Mouse (Mus musculus) heart, embryonic 15.5 days (tissue): Measurements from ENCODE around the gene Ikzf4. TPM values are rescaled to one million over a fixed set of nuclear protein-coding genes. Genes with fewer than 3 reads are reported as not detected.

Experiments
- ATAC-seq: fragments of 200-750 bp; cut with Nextera tagmentation; replicated peaks from 2 replicates; pipeline ENCODE4 v1.8.0; 2017; ENCODE audit warnings: low read depth, moderate TSS enrichment; ENCODE audit not compliant: insufficient number of reproducible peaks, insufficient read depth, low FRiP score
- H3K27ac ChIP-seq: fragments of 300-500 bp; sonication (generic); 2 replicates; pipeline ENCODE4 v1.5.1; 2015; ENCODE audit warnings: mild to moderate bottlenecking, inconsistent platforms
- H3K27me3 ChIP-seq: fragments of 300-500 bp; sonication (generic); 2 replicates; pipeline ENCODE4 v1.6.1; 2015; ENCODE audit warnings: inconsistent platforms
- H3K36me3 ChIP-seq: fragments of 300-500 bp; sonication (generic); 2 replicates; pipeline ENCODE4 v1.6.1; 2015; ENCODE audit warnings: mild to moderate bottlenecking, inconsistent platforms
- H3K4me1 ChIP-seq: fragments of 300-500 bp; sonication (generic); replicated peaks from 2 replicates; pipeline ENCODE4 v1.6.1; 2015; ENCODE audit warnings: inconsistent platforms
- H3K4me2 ChIP-seq: fragments of 300-500 bp; sonication (generic); 2 replicates; pipeline ENCODE4 v1.6.1; 2015; ENCODE audit warnings: inconsistent platforms, mild to moderate bottlenecking, moderate library complexity
- H3K4me3 ChIP-seq: fragments of 300-500 bp; sonication (generic); 2 replicates; pipeline ENCODE4 v1.5.1; 2015; ENCODE audit warnings: mild to moderate bottlenecking, inconsistent platforms
- H3K9ac ChIP-seq: fragments of 300-500 bp; sonication (generic); 2 replicates; pipeline ENCODE4 v1.6.1; 2015; ENCODE audit warnings: mild to moderate bottlenecking, inconsistent platforms
- H3K9me3 ChIP-seq: fragments of 300-500 bp; sonication (generic); replicated peaks from 2 replicates; pipeline ENCODE4 v1.6.1; 2016; ENCODE audit warnings: inconsistent platforms
- WGBS: fragments of 180-500 bp; shearing (Covaris S2); methylation state at CpG from one replicate; pipeline ENCODE4 v1.1.7; 2015; ENCODE audit warnings: mixed read lengths; 5-methylcytosine and 5-hydroxymethylcytosine counted together
- polyA plus RNA-seq: library from polyadenylated mRNA; unstranded; fragments of >200 nt; fragmentation: Nextera tagmentation; extraction: Ambion mirVana; gene quantifications from 2 replicates; pipeline ENCODE4 v1.2.1, GENCODE M21; 2015

Ikzf4 gene
- polyA plus RNA-seq, 1 experiment from 2014 or later = 1.4 TPM

DNA sequence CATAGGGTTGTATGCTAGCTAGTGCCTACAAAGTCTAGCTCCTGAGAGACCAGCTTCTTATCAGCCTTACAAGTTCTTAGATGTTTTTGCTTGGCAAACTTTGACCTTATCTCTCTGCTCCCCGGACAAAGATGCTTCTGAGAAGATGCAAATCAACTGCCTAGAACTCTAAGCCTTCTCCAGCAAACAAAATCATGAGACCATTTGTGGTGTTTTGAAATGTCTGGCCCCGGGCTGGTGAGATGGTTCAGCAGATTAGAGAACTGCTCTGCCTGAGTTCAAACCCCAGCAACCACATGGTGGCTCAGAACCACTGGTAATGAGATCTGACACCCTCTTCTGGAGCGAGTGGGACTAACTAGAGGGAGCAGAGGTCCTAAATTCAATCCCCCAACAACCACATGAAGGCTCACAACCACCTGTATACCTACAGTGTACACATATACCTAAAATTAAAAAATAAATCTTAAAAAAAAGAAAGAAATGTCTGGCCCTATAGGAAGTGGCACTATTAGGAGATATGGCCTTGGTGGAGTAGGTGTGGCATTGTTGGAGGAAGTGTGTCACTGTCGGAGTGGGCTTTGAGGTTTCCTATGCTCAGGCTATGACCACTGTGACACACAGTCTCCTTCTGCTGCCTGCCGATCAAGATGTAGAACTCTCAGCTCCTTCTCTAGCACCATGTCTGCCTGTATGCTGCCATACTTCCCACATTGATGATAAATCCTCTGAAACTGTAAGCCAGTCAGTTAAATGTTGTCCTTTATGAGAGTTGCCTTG is 17.8 kb upstream of the Ikzf4 start:
- Histone ChIP-seq H3K4me2 (no peak overlapping the region), H3K4me3 (no peak overlapping the region), H3K27ac (no peak overlapping the region), H3K9ac (no peak overlapping the region), H3K9me3 (no peaks in the 10 kb centered on the region), H3K36me3 (no peaks in the 10 kb centered on the region), H3K27me3 (no peaks in the 10 kb centered on the region), H3K4me1 (peaks cover 4% of the 10 kb centered on the region; the same call in 1 of the 2 replicates)
- no peak for ATAC-seq
- 51% methylated on average over 5 of the region's 5 CpGs for WGBS

DNA sequence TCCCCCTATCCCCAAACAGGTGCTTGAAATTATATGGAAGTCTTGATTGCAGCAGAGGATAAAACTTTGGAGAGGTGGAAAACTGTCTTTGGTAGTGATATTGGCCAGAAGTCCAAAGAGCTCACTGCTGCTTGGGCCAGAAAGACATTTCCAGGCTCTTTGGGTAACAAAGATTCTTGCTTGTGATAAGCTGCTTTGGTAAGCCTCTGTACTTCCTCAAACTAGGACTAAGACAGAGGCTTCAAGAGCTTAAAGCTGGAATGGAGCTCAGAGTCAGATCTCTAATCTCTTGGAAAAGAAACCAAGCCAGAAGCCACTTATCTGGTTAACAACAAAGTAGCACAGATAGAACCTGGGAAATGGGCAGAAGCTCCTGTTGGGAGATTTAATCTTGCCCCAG is 16.7 kb upstream of the Ikzf4 start:
- H3K27me3 ChIP-seq = no peaks in the 10 kb centered on the region
- no peaks in the 10 kb centered on the region for H3K36me3 ChIP-seq
- no peaks in the 10 kb centered on the region for H3K9me3 ChIP-seq
- H3K4me3 ChIP-seq = no peak overlapping the region
- ATAC-seq = no peak
- H3K27ac ChIP-seq = no peak overlapping the region
- H3K9ac ChIP-seq = no peak overlapping the region
- H3K4me2 ChIP-seq = no peak overlapping the region
- 0 out of 2 replicates have a peak, but pooled peaks cover 3% of the 10 kb centered on the region for H3K4me1 ChIP-seq

DNA sequence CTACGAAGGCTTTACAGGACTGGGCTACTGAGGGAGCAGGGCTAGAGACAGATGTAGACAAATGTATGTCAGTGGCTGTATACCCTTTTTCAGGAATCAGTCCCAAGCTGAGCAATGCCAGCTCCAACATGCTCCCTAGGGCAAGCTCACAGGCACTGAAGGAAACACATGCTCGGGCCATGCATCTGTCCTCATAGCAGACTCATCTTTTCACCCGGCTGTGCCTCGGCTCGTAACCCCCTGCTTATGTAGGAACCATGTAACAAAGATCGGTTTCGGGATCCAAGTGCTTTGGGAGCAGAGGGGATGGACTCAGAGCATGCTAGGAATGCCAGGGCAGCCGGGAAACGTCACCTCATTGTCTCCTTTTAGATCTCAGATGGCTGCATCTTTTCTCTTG is 13.7 kb upstream of the Ikzf4 start:
- Histone ChIP-seq H3K27ac (no peak overlapping the region), H3K9me3 (no peaks in the 10 kb centered on the region), H3K9ac (no peak overlapping the region), H3K4me1 (peaks cover 6% of the 10 kb centered on the region), H3K4me2 (no peak overlapping the region), H3K4me3 (no peak overlapping the region), H3K27me3 (no peaks in the 10 kb centered on the region), H3K36me3 (no peaks in the 10 kb centered on the region)
- WGBS = 40% methylated on average over 9 of the region's 9 CpGs
- no peak for ATAC-seq

DNA sequence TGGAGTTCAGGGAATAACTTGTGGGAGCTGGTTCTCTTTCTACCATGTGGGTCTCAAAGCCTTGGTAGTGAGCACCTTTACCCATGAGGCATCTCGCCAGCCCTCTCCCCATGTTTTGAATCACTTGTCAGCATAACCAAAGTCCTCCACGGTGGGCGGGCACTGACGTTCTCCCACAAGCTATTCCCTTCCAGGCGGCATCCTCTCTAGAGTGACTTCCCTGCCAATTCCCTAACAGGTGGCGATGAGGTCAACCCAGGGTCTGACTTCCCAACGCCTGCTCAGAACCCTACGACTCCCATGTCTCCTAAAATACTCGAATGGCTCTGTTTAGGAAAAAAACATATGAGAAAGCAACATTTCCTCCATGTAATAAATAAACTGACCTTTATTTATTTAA is 12.1 kb upstream of the Ikzf4 start:
- no peak for ATAC-seq

DNA sequence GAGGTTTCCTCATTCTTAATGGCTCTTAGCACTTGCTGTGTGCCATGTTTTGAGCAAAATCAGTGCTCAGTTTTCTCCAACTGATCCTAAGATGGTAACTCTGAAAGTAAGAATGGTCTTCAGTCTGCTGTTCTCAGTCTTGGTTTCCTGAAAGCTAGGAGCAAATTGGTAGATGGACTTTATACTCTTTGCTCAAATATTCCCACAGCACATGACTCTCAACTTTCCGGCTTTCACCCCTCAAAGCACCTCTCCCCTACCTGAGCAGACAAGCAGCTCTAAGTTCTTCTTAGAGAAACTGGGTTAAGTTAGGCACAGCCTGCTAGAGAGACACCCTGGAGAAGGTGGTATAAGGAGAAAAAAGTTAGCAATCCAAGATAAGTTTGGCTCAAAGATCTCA is 10.9 kb upstream of the Ikzf4 start:
- Histone ChIP-seq H3K4me2 (no peak overlapping the region), H3K27me3 (no peaks in the 10 kb centered on the region), H3K9me3 (no peaks in the 10 kb centered on the region), H3K36me3 (no peaks in the 10 kb centered on the region), H3K9ac (no peak overlapping the region), H3K27ac (no peak overlapping the region), H3K4me3 (no peak overlapping the region), H3K4me1 (peaks cover 6% of the 10 kb centered on the region)
- 79% methylated on average over 1 of the region's 1 CpGs for WGBS
- no peak for ATAC-seq

More for the DNA sequence above, 12.1 kb upstream of the Ikzf4 start:
- 54% methylated on average over 9 of the region's 9 CpGs for WGBS
- no peak overlapping the region for H3K4me2 ChIP-seq
- peaks cover 6% of the 10 kb centered on the region for H3K4me1 ChIP-seq
- no peaks in the 10 kb centered on the region for H3K9me3 ChIP-seq
- H3K36me3 ChIP-seq = no peaks in the 10 kb centered on the region
- H3K27ac ChIP-seq = no peak overlapping the region
- no peak overlapping the region for H3K4me3 ChIP-seq
- H3K27me3 ChIP-seq = no peaks in the 10 kb centered on the region
- H3K9ac ChIP-seq = no peak overlapping the region

DNA sequence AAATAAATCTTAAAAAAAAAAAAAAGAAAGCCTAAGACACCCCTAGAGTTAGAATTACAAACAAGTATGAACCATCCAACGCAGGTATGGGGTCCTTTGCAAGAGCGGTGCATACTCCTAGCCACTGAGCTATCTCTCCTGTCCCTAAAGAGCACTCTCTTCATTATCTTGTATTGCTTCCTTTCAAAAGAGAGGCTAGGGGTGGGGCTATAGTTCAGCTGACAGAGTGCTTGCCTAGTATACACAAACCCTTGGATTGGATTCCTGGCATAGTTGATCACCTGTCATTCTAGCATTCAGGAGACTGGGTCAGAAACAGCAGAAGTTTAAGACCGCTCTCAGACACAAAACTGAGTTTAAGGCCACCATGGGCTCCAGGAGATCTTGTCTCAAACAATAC is 9.5 kb upstream of the Ikzf4 start:
- peaks cover 6% of the 10 kb centered on the region for H3K4me1 ChIP-seq
- H3K4me3 ChIP-seq = no peak overlapping the region
- H3K9ac ChIP-seq = no peak overlapping the region
- no peak for ATAC-seq
- H3K27me3 ChIP-seq = no peaks in the 10 kb centered on the region
- H3K4me2 ChIP-seq = no peak overlapping the region
- no peaks in the 10 kb centered on the region for H3K9me3 ChIP-seq
- no peaks in the 10 kb centered on the region for H3K36me3 ChIP-seq
- 37% methylated on average over 3 of the region's 3 CpGs for WGBS
- no peak overlapping the region for H3K27ac ChIP-seq

DNA sequence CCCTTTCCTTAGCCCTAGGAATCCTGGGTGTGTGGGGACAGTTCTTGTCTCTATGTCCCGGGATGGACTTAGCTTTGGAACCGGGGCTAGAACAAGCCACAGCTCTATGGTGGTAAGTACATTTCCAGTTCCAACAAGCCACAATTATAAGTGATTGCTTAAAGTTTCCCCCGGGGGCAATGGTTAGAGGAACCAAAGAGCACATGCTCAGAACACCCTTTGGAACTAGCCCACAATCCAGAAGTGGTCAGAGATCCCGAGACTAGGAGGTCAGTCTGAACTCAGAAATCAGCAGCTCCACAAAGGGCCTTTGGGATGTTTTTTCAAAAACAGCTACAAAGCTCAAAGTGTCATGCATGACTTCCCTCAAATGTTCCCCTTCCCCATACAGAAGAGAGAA is 8.1 kb upstream of the Ikzf4 start:
- Histone ChIP-seq H3K27ac (no peak overlapping the region), H3K27me3 (no peaks in the 10 kb centered on the region), H3K9ac (no peak overlapping the region), H3K36me3 (no peaks in the 10 kb centered on the region), H3K4me3 (no peak overlapping the region), H3K9me3 (no peaks in the 10 kb centered on the region), H3K4me1 (peaks cover 3% of the 10 kb centered on the region), H3K4me2 (no peak overlapping the region)
- ATAC-seq = no peak
- WGBS = 70% methylated on average over 4 of the region's 4 CpGs

DNA sequence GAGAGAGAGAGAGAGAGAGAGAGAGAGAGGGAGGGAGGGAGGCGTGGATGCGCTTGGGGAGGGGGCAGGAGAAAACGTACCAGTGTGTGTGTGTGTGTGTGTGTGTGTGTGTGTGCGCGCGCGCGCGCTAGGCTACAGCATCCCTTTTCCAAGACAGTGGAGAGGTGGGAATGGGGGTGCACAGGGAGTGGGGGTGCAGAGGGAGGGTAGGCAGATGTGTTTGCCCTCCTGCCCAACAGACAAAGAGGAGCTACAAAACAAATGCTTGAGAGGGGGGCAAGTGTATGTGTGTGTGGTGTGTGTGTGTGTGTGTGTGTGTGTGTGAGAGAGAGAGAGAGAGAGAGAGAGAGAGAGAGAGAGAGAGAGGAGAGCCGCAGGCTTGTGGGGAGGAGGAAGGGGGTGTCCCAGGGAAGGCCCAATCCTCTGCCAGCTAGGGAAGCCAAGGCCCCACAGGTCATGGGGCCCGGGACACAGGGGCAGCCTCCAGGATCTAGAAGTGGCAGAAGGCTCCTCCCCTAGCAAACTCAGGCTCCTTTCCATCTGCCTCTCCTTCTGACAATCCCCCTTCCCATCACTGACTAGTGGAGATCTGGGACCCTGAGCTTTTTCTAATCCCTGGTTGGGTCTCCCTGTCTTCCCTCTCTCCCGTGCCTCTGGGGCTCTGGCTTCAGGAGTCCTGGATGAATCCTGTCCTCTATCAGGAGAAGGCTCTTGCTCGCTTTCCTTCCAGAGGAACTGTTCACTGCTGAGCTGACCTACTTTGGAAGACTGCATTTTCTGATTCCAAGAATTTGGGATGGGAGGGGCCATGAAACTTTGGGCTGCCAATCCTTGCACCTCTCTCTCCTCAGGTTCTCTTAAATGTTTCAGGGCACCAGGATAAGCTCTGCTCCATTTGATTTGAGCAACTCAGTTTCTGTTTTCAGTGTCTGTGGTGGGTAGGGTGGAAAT is 623 bp upstream of the Ikzf4 start:
- Histone ChIP-seq H3K9me3 (no peaks in the 10 kb centered on the region), H3K9ac (0 out of 2 replicates have a peak overlapping the region, but pooled peaks have one; percentile 27), H3K36me3 (no peaks in the 10 kb centered on the region), H3K4me3 (peak overlapping the region; percentile 61), H3K27me3 (no peaks in the 10 kb centered on the region), H3K27ac (peak overlapping the region; percentile 42), H3K4me2 (peak overlapping the region; percentile 92), H3K4me1 (peaks cover 22% of the 10 kb centered on the region)
- peak; percentile 61; the same call in 1 of the 2 replicates for ATAC-seq
- 14% methylated on average over 12 of the region's 13 CpGs for WGBS

DNA sequence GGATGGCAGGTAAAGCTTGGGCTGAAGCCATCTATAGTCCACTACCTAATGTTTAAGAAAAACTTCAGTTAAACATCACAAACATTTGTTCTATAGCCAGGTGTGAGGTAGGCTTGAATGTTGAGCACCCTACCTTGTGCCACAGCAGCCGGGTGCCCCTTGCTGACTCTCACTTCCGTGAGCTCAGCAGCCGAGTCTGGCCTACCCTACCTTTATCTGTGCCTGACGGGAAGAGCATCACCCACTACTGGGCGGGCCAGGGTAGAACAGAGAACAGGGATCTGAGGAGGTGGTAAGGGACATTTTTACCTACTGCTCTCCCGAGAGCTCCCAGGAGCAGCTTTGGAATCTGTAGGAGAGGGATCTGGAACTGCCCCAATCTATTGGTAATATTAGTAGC is 3.0 kb downstream of the Ikzf4 start:
- ATAC-seq = no peak
- WGBS = 75% methylated on average over 6 of the region's 6 CpGs
- no peaks in the 10 kb centered on the region for H3K9me3 ChIP-seq

DNA sequence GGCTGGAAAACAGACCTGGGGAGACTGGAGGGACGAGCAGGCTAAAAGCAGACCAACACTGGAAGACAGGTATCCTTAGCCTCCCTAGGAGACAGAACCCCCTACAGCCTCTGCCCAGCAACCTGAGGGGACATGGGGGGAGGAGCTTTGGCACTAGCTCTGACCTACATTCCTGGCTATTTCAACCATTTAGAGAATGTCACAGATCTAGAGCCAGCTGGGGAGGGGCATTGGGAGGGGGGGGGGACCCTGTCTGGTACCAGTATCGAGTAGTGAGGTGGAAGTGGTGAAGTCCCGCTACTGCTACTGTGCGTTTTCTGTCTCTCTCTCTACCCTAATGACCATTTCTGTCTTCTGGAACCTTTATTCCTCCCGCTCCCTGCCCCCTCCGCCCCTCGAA is 3.9 kb downstream of the Ikzf4 start:
- ATAC-seq = no peak
- H3K27ac ChIP-seq = no peak overlapping the region
- WGBS = 51% methylated on average over 7 of the region's 7 CpGs
- no peaks in the 10 kb centered on the region for H3K9me3 ChIP-seq
- no peak overlapping the region for H3K4me3 ChIP-seq
- peaks cover 26% of the 10 kb centered on the region for H3K4me1 ChIP-seq
- H3K9ac ChIP-seq = no peak overlapping the region
- H3K4me2 ChIP-seq = peak overlapping the region; percentile 33
- no peaks in the 10 kb centered on the region for H3K27me3 ChIP-seq
- no peaks in the 10 kb centered on the region for H3K36me3 ChIP-seq

More for the DNA sequence above, 3.0 kb downstream of the Ikzf4 start:
- Histone ChIP-seq H3K4me3 (no peak overlapping the region), H3K36me3 (no peaks in the 10 kb centered on the region), H3K4me2 (no peak overlapping the region), H3K27ac (no peak overlapping the region), H3K9ac (no peak overlapping the region), H3K4me1 (peaks cover 22% of the 10 kb centered on the region), H3K27me3 (no peaks in the 10 kb centered on the region)

DNA sequence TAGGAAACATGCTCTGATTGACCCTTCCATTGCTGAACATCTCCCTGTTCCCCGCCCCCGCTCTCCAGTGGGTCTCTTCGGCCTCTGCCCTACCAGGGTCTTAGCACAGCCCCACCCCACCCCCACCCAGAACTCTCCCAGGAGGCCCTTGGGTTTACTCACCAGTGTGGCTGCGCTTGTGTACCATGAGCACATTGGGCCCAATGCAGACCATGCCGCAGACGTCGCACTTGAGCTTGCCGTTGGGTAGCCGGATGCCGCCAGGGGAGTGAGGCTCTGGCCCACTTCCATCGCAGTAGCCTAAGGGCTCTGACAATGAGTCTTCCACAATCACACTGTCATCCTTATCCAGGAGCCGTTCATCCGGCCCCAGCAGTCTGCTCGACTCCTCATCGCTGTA is 4.9 kb downstream of the Ikzf4 start:
- no peak for ATAC-seq
- WGBS = 89% methylated on average over 15 of the region's 15 CpGs
- Histone ChIP-seq H3K4me2 (no peak overlapping the region), H3K36me3 (no peaks in the 10 kb centered on the region), H3K27ac (no peak overlapping the region), H3K4me3 (no peak overlapping the region), H3K9me3 (no peaks in the 10 kb centered on the region), H3K4me1 (peaks cover 18% of the 10 kb centered on the region), H3K27me3 (no peaks in the 10 kb centered on the region), H3K9ac (no peak overlapping the region)
